Mouse (Mus musculus): ENCODE measurements around the gene Sema4d. TPM values are rescaled to one million over a fixed set of nuclear protein-coding genes. Genes with fewer than 3 reads are reported as not detected.

Sema4d gene
- polyA plus RNA-seq, 1 experiment: 3.1 TPM

GRCm38 (mm10) chr13:51745862-51746261 lies 47.7 kb downstream of the Sema4d start:
- no peak overlapping the region for H3K4me3 ChIP-seq (ENCODE audit: insufficient read depth, low read length)
- no peaks in the 10 kb centered on the region for H3K4me1 ChIP-seq (ENCODE audit: control insufficient read depth, insufficient read depth, low read length)
- H3K27ac ChIP-seq (ENCODE audit: insufficient read depth, low read length): no peak overlapping the region
- TF ChIP-seq POLR2A (IDR thresholded peaks at IDR 0.05; ENCODE audit: low read depth, low read length): no peak
- no peak for TF ChIP-seq CTCF (IDR thresholded peaks at IDR 0.05; ENCODE audit: borderline replicate concordance, insufficient read depth, low read length)

- Histone ChIP-seq H3K4me3 (ENCODE audit: insufficient read depth, low read length) (no peak overlapping the region), H3K27ac (ENCODE audit: insufficient read depth, low read length) (no peak overlapping the region), H3K4me1 (ENCODE audit: control insufficient read depth, insufficient read depth, low read length) (no peaks in the 10 kb centered on the region)
- TF ChIP-seq POLR2A (IDR thresholded peaks at IDR 0.05; ENCODE audit: low read depth, low read length) (no peak), CTCF (IDR thresholded peaks at IDR 0.05; ENCODE audit: borderline replicate concordance, insufficient read depth, low read length) (no peak)
Observed at GRCm38 (mm10) chr13:51743855-51744254, 49.7 kb downstream of the Sema4d start.

GRCm38 (mm10) chr13:51742551-51743052 lies 50.9 kb downstream of the Sema4d start:
- H3K4me3 ChIP-seq (ENCODE audit: insufficient read depth, low read length): no peak overlapping the region
- TF ChIP-seq POLR2A (IDR thresholded peaks at IDR 0.05; ENCODE audit: low read depth, low read length): no peak
- TF ChIP-seq CTCF (IDR thresholded peaks at IDR 0.05; ENCODE audit: borderline replicate concordance, insufficient read depth, low read length): no peak
- H3K27ac ChIP-seq (ENCODE audit: insufficient read depth, low read length): no peak overlapping the region

GRCm38 (mm10) chr13:51740776-51741175 lies 52.8 kb downstream of the Sema4d start:
- Histone ChIP-seq H3K4me3 (ENCODE audit: insufficient read depth, low read length) (no peak overlapping the region), H3K27ac (ENCODE audit: insufficient read depth, low read length) (no peak overlapping the region), H3K4me1 (ENCODE audit: control insufficient read depth, insufficient read depth, low read length) (no peaks in the 10 kb centered on the region)
- TF ChIP-seq POLR2A (IDR thresholded peaks at IDR 0.05; ENCODE audit: low read depth, low read length) (no peak), CTCF (IDR thresholded peaks at IDR 0.05; ENCODE audit: borderline replicate concordance, insufficient read depth, low read length) (no peak)

More at GRCm38 (mm10) chr13:51742551-51743052, 50.9 kb downstream of the Sema4d start:
- H3K4me1 ChIP-seq (ENCODE audit: control insufficient read depth, insufficient read depth, low read length): no peaks in the 10 kb centered on the region

- no peak overlapping the region for H3K27ac ChIP-seq (ENCODE audit: insufficient read depth, low read length)
- TF ChIP-seq CTCF (IDR thresholded peaks at IDR 0.05; ENCODE audit: borderline replicate concordance, insufficient read depth, low read length): no peak
- TF ChIP-seq POLR2A (IDR thresholded peaks at IDR 0.05; ENCODE audit: low read depth, low read length): no peak
- no peaks in the 10 kb centered on the region for H3K4me1 ChIP-seq (ENCODE audit: control insufficient read depth, insufficient read depth, low read length)
- H3K4me3 ChIP-seq (ENCODE audit: insufficient read depth, low read length): no peak overlapping the region
Observed at GRCm38 (mm10) chr13:51739713-51740112, 53.8 kb downstream of the Sema4d start.

GRCm38 (mm10) chr13:51738531-51739117 lies 54.9 kb downstream of the Sema4d start:
- no peaks in the 10 kb centered on the region for H3K4me1 ChIP-seq (ENCODE audit: control insufficient read depth, insufficient read depth, low read length)

GRCm38 (mm10) chr13:51737949-51738513 lies 55.5 kb downstream of the Sema4d start:
- Histone ChIP-seq H3K27ac (ENCODE audit: insufficient read depth, low read length) (no peak overlapping the region), H3K4me3 (ENCODE audit: insufficient read depth, low read length) (no peak overlapping the region), H3K4me1 (ENCODE audit: control insufficient read depth, insufficient read depth, low read length) (no peaks in the 10 kb centered on the region)
- TF ChIP-seq POLR2A (IDR thresholded peaks at IDR 0.05; ENCODE audit: low read depth, low read length) (no peak), CTCF (IDR thresholded peaks at IDR 0.05; ENCODE audit: borderline replicate concordance, insufficient read depth, low read length) (no peak)

More at GRCm38 (mm10) chr13:51738531-51739117, 54.9 kb downstream of the Sema4d start:
- H3K27ac ChIP-seq (ENCODE audit: insufficient read depth, low read length): no peak overlapping the region
- no peak overlapping the region for H3K4me3 ChIP-seq (ENCODE audit: insufficient read depth, low read length)
- TF ChIP-seq CTCF (IDR thresholded peaks at IDR 0.05; ENCODE audit: borderline replicate concordance, insufficient read depth, low read length): no peak
- no peak for TF ChIP-seq POLR2A (IDR thresholded peaks at IDR 0.05; ENCODE audit: low read depth, low read length)

GRCm38 (mm10) chr13:51737033-51737948 lies 56.3 kb downstream of the Sema4d start:
- TF ChIP-seq POLR2A (IDR thresholded peaks at IDR 0.05; ENCODE audit: low read depth, low read length) (no peak), CTCF (IDR thresholded peaks at IDR 0.05; ENCODE audit: borderline replicate concordance, insufficient read depth, low read length) (no peak)
- no peak overlapping the region for H3K27ac ChIP-seq (ENCODE audit: insufficient read depth, low read length)
- H3K4me1 ChIP-seq (ENCODE audit: control insufficient read depth, insufficient read depth, low read length): no peaks in the 10 kb centered on the region

GRCm38 (mm10) chr13:51736007-51736911 lies 57.3 kb downstream of the Sema4d start:
- Histone ChIP-seq H3K27ac (ENCODE audit: insufficient read depth, low read length) (no peak overlapping the region), H3K4me1 (ENCODE audit: control insufficient read depth, insufficient read depth, low read length) (no peaks in the 10 kb centered on the region), H3K4me3 (ENCODE audit: insufficient read depth, low read length) (no peak overlapping the region)
- TF ChIP-seq POLR2A (IDR thresholded peaks at IDR 0.05; ENCODE audit: low read depth, low read length) (no peak), CTCF (IDR thresholded peaks at IDR 0.05; ENCODE audit: borderline replicate concordance, insufficient read depth, low read length) (no peak)

More at GRCm38 (mm10) chr13:51737033-51737948, 56.3 kb downstream of the Sema4d start:
- no peak overlapping the region for H3K4me3 ChIP-seq (ENCODE audit: insufficient read depth, low read length)
